Mouse (Mus musculus) kidney, embryonic 14.5 days (tissue): Measurements from ENCODE around the gene Susd4. TPM values are rescaled to one million over a fixed set of nuclear protein-coding genes. Genes with fewer than 3 reads are reported as not detected.

ENCODE experiments used
- ATAC-seq: fragments of 200-750 bp; cut with Nextera tagmentation; 2 replicates; pipeline ENCODE4 v1.8.0; 2017; ENCODE audit warnings: moderate number of reproducible peaks, mild to moderate bottlenecking, moderate TSS enrichment, moderate library complexity; ENCODE audit not compliant: low FRiP score, low TSS enrichment
- H3K27ac ChIP-seq: fragments of 300-500 bp; sonication (generic); 2 replicates; pipeline ENCODE4 v1.5.1; 2014; ENCODE audit warnings: low read depth, mild to moderate bottlenecking, low read length, moderate library complexity, mixed read lengths
- H3K27me3 ChIP-seq: fragments of 300-500 bp; sonication (generic); 2 replicates; pipeline ENCODE4 v1.6.1; 2014; ENCODE audit warnings: mild to moderate bottlenecking, low read length; ENCODE audit not compliant: control insufficient read depth, insufficient read depth
- H3K36me3 ChIP-seq: fragments of 300-500 bp; sonication (generic); 2 replicates; pipeline ENCODE4 v1.6.1; 2014; ENCODE audit warnings: low read length, mixed read lengths; ENCODE audit not compliant: control insufficient read depth, insufficient read depth
- H3K4me1 ChIP-seq: fragments of 300-500 bp; sonication (generic); 2 replicates; pipeline ENCODE4 v1.6.1; 2014; ENCODE audit warnings: low read length, mixed read lengths; ENCODE audit not compliant: control insufficient read depth, insufficient read depth
- H3K4me2 ChIP-seq: fragments of 300-500 bp; sonication (generic); replicated peaks from 2 replicates; pipeline ENCODE4 v1.6.1; 2014; ENCODE audit warnings: low read depth, mild to moderate bottlenecking, low read length
- H3K4me3 ChIP-seq: fragments of 300-500 bp; sonication (generic); 2 replicates; pipeline ENCODE4 v1.5.1; 2014; ENCODE audit warnings: mild to moderate bottlenecking, low read length
- H3K9ac ChIP-seq: fragments of 300-500 bp; sonication (generic); 2 replicates; pipeline ENCODE4 v1.6.1; 2014; ENCODE audit warnings: low read depth, mild to moderate bottlenecking, low read length, moderate library complexity
- H3K9me3 ChIP-seq: fragments of 300-500 bp; sonication (generic); 2 replicates; pipeline ENCODE4 v1.6.1; 2016; ENCODE audit warnings: low read length; ENCODE audit not compliant: control insufficient read depth
- WGBS: fragments of 180-500 bp; shearing (Covaris S2); extraction: QIAGEN DNeasy Blood & Tissue Kit; methylation state at CpG from one replicate; pipeline ENCODE4 v1.1.7; 2014; 5-methylcytosine and 5-hydroxymethylcytosine counted together
- polyA plus RNA-seq: library from polyadenylated mRNA; unstranded; fragments of >200 nt; fragmentation: Nextera tagmentation; extraction: Ambion mirVana; gene quantifications from 2 replicates; pipeline ENCODE4 v1.2.1, GENCODE M21; 2014

Gene Susd4
- polyA plus RNA-seq, 1 experiment from 2014 or later, result 23.6 TPM

GRCm38 (mm10) chr1:182856636-182857035, 93.0 kb downstream of the Susd4 start:
- no peak for ATAC-seq
- Histone ChIP-seq H3K9ac (no peak overlapping the region), H3K4me1 (peaks cover 10% of the 10 kb centered on the region; the same call in 1 of the 2 replicates), H3K27me3 (no peaks in the 10 kb centered on the region), H3K4me2 (no peak overlapping the region), H3K4me3 (no peak overlapping the region), H3K9me3 (no peaks in the 10 kb centered on the region), H3K36me3 (no peaks in the 10 kb centered on the region), H3K27ac (no peak overlapping the region)
- WGBS, result 85% methylated on average over 13 of the region's 13 CpGs

GRCm38 (mm10) chr1:182861671-182862358, 98.2 kb downstream of the Susd4 start:
- ATAC-seq, result peak; percentile 93
- no peaks in the 10 kb centered on the region for H3K27me3 ChIP-seq
- no peaks in the 10 kb centered on the region for H3K36me3 ChIP-seq
- H3K9me3 ChIP-seq, result no peaks in the 10 kb centered on the region
- H3K27ac ChIP-seq, result peak overlapping the region; percentile 55; the same call in 1 of the 2 replicates
- no peak overlapping the region for H3K9ac ChIP-seq
- 14% methylated on average over 7 of the region's 7 CpGs for WGBS
- H3K4me1 ChIP-seq, result peaks cover 8% of the 10 kb centered on the region; the same call in 1 of the 2 replicates
- no peak overlapping the region for H3K4me2 ChIP-seq
- H3K4me3 ChIP-seq, result no peak overlapping the region

DNA sequence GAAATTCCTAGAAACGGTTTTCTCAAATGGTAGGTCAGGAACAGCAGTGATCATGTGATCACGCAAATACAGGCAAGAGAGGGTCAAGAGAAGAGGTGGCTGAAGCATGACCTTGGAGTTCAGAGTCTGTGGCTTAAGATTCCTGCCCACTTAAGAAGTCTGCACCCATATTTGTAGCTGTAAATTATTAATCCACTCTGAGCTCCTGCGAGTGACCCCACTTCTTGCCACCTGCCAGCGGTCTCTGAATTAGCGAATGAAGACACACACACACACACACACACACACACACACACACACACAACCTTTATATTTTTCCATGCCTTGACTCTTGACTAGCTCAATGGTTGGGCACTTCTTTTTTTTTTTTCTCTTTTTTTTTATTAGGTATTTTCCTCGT, 99.7 kb downstream of the Susd4 start:
- Histone ChIP-seq H3K9ac (no peak overlapping the region), H3K4me3 (no peak overlapping the region), H3K9me3 (no peaks in the 10 kb centered on the region), H3K4me2 (no peak overlapping the region), H3K27ac (no peak overlapping the region), H3K27me3 (no peaks in the 10 kb centered on the region), H3K4me1 (peaks cover 8% of the 10 kb centered on the region; the same call in 1 of the 2 replicates), H3K36me3 (no peaks in the 10 kb centered on the region)
- ATAC-seq, result no peak
- WGBS, result 73% methylated on average over 6 of the region's 6 CpGs

DNA sequence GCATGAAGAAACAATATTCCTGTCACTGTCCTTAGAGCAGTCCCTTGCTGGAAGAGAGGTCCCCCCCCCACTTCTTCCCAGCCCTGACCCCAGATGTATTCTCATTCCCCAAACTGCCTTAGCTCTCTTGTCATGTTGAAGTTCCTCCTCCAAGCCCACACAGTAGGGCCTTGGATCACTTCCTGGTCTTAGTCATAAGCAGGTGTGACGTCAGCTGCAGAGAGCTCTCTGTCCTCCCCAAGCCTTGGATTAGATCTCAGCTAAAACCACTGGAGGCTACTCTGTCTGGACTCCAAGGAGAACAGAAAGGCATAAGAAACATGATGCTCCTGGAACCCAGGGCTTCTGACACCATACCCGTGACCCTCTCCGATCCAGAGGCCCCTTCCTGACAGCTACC, 104.2 kb downstream of the Susd4 start:
- 80% methylated on average over 3 of the region's 3 CpGs for WGBS
- Histone ChIP-seq H3K9me3 (peaks cover 12% of the 10 kb centered on the region), H3K9ac (no peak overlapping the region), H3K36me3 (no peaks in the 10 kb centered on the region), H3K27ac (no peak overlapping the region), H3K4me1 (peaks cover 15% of the 10 kb centered on the region), H3K4me3 (no peak overlapping the region), H3K27me3 (no peaks in the 10 kb centered on the region), H3K4me2 (no peak overlapping the region)
- ATAC-seq, result no peak

DNA sequence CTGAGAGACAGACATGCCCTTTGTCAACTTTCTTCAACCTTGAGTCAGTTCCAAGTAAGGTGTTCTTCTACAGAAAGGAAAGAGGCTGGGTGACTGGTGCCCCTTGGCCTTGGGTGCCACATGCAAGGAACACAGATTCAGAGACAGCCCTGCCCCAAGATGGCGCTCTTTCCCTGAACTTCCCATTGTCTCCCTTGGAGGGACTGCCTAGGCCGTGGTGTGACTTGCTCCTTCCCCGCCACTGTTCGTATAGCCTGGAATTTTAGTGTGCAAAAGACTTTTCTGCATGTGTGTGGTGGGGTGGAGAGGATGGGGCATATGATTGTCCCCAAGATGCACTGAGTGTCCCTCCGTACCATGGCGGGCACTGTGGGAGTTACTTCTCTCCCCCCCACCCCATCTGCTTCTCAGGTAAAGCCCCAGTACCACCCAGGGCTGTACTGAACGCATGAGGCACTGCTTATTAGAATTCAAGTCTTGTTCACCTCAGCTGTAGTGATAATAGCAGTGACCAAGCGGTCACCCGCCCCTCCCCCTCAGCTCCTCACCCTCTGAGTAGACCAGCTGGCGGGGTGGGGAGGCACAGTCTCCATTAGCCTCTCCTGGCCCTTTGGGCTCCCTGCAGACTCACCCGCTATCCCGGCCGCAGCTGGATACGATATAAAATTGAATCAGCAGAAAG, 104.9 kb downstream of the Susd4 start:
- Histone ChIP-seq H3K27ac (peak overlapping the region; percentile 33; the same call in 1 of the 2 replicates), H3K9ac (no peak overlapping the region), H3K27me3 (no peaks in the 10 kb centered on the region), H3K4me2 (no peak overlapping the region), H3K4me3 (no peak overlapping the region), H3K9me3 (peaks cover 16% of the 10 kb centered on the region), H3K4me1 (peaks cover 12% of the 10 kb centered on the region), H3K36me3 (no peaks in the 10 kb centered on the region)
- WGBS, result 76% methylated on average over 14 of the region's 14 CpGs
- ATAC-seq, result peak; percentile 61

DNA sequence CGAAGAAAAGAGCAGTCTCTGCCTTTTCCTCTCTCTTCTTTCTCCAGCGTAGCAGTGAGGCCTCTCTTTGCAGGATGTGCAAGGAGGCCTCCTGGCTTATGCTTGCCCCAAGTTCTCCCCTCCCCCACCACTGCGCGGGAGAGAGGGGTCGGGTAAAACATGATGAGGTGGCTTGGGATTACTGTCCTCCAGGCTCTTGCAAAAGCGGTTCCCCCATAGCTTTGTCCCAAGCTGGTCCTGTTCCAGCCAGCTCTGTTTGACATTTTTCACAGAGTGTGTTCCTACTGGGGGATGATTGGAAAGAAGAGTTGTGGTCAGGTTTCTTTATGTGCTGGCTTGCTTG, 105.4 kb downstream of the Susd4 start:
- Histone ChIP-seq H3K4me3 (no peak overlapping the region), H3K27ac (peak overlapping the region; percentile 33), H3K4me2 (no peak overlapping the region), H3K36me3 (no peaks in the 10 kb centered on the region), H3K4me1 (peaks cover 12% of the 10 kb centered on the region), H3K9me3 (peaks cover 16% of the 10 kb centered on the region), H3K27me3 (no peaks in the 10 kb centered on the region), H3K9ac (no peak overlapping the region)
- 65% methylated on average over 6 of the region's 6 CpGs for WGBS
- ATAC-seq, result peak; percentile 28; the same call in 1 of the 2 replicates

DNA sequence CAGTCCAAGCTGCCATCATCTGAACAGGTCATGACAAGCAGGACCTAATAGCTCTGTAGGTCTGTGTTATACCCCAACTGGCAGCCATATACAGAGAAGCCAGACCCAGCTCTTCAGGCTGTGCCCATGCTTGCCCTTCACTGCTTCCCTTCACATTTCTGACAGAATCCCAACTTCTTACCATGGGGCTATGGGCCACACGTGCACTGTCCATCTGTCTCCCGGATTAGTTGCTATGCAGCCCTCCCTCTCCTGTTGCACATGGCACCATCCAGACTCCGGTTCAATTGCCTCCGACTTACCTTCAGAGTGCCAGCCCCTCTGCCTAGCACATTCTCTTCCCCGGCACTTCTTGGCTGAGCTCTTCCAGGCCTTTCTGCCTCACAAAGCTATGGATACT, 114.5 kb downstream of the Susd4 start:
- no peak for ATAC-seq
- 93% methylated on average over 5 of the region's 5 CpGs for WGBS

GRCm38 (mm10) chr1:182878719-182879118, 115.1 kb downstream of the Susd4 start:
- Histone ChIP-seq H3K4me3 (no peak overlapping the region), H3K9me3 (no peaks in the 10 kb centered on the region; the same call in 1 of the 2 replicates), H3K27me3 (no peaks in the 10 kb centered on the region), H3K36me3 (no peaks in the 10 kb centered on the region), H3K4me2 (no peak overlapping the region), H3K27ac (no peak overlapping the region), H3K9ac (no peak overlapping the region), H3K4me1 (no peaks in the 10 kb centered on the region)
- WGBS, result 90% methylated on average over 4 of the region's 4 CpGs
- no peak for ATAC-seq

More for the DNA sequence above, 114.5 kb downstream of the Susd4 start:
- no peaks in the 10 kb centered on the region for H3K36me3 ChIP-seq
- H3K9me3 ChIP-seq, result peaks cover 4% of the 10 kb centered on the region; the same call in 1 of the 2 replicates
- H3K4me2 ChIP-seq, result no peak overlapping the region
- H3K9ac ChIP-seq, result no peak overlapping the region
- H3K4me1 ChIP-seq, result no peaks in the 10 kb centered on the region
- no peak overlapping the region for H3K4me3 ChIP-seq
- no peaks in the 10 kb centered on the region for H3K27me3 ChIP-seq
- H3K27ac ChIP-seq, result no peak overlapping the region

GRCm38 (mm10) chr1:182881246-182881645, 117.6 kb downstream of the Susd4 start:
- H3K4me1 ChIP-seq, result no peaks in the 10 kb centered on the region
- no peaks in the 10 kb centered on the region for H3K36me3 ChIP-seq
- no peaks in the 10 kb centered on the region for H3K9me3 ChIP-seq
- WGBS, result 74% methylated on average over 8 of the region's 8 CpGs
- no peak for ATAC-seq
- no peak overlapping the region for H3K9ac ChIP-seq
- H3K4me3 ChIP-seq, result no peak overlapping the region
- H3K27me3 ChIP-seq, result no peaks in the 10 kb centered on the region
- H3K4me2 ChIP-seq, result no peak overlapping the region
- no peak overlapping the region for H3K27ac ChIP-seq
